Mouse (Mus musculus) heart, adult 2 months (tissue): Measurements from ENCODE around the gene Ciart.

Experiments
- CTCF ChIP-seq: fragments of 200-600 bp; IDR thresholded peaks from 2 replicates; pipeline ENCODE4 v1.8.1; 2022; ENCODE audit warnings: antibody characterized with exemption, mild to moderate bottlenecking, moderate library complexity
- EP300 ChIP-seq: fragments of 200-500 bp; IDR thresholded peaks from 2 replicates; pipeline ENCODE4 v1.6.1; 2011; ENCODE audit warnings: low read depth, low read length, control low read depth; ENCODE audit not compliant: insufficient read depth
- POLR2A ChIP-seq: fragments of 200-500 bp; IDR thresholded peaks from 2 replicates; pipeline ENCODE4 v1.6.1; 2011; ENCODE audit warnings: mild to moderate bottlenecking, low read depth, low read length, control low read depth; ENCODE audit not compliant: insufficient read depth

GRCm38 (mm10) chr3:95905146-95905939 is 23.3 kb upstream of the Ciart start:
- TF ChIP-seq POLR2A: peak; percentile 26; the same call in 1 of the 2 replicates
- no peak for TF ChIP-seq CTCF
- no peak for TF ChIP-seq EP300
